Mouse (Mus musculus): ENCODE measurements around the gene Cct4. TPM values are rescaled to one million over a fixed set of nuclear protein-coding genes. Genes with fewer than 3 reads are reported as not detected.

Gene Cct4
- polyA plus RNA-seq, 1 experiment from 2014 or later = 86.6 TPM

- H3K27me3 ChIP-seq (ENCODE audit: insufficient read depth, low read length) = no peaks in the 10 kb centered on the region
- 0 out of 2 replicates have a peak, but pooled peaks cover 2% of the 10 kb centered on the region for H3K36me3 ChIP-seq (replicated peaks; ENCODE audit: insufficient read depth, low read length)
- DNase-seq = no peak
- H3K9ac ChIP-seq (replicated peaks) = no peak overlapping the region
- H3K27ac ChIP-seq (ENCODE audit: low read depth) = no peak overlapping the region
- H3K4me2 ChIP-seq (ENCODE audit: low read depth, low read length) = no peak overlapping the region
- no peak overlapping the region for H3K4me3 ChIP-seq (ENCODE audit: low read depth, low read length)
- H3K9me3 ChIP-seq (ENCODE audit: low read length) = no peaks in the 10 kb centered on the region
- no peaks in the 10 kb centered on the region for H3K4me1 ChIP-seq (ENCODE audit: insufficient read depth)
- no peak for ATAC-seq
- 84% methylated on average over 4 of the region's 4 CpGs for WGBS (ENCODE audit: insufficient replicate concordance)
- TF ChIP-seq CTCF (IDR thresholded peaks at IDR 0.05; ENCODE audit: low read depth) = peak; percentile 69
- no peak for TF ChIP-seq EP300 (IDR thresholded peaks at IDR 0.05; ENCODE audit: low read depth)
These were observed 32.4 kb upstream of the Cct4 start for GRCm38 (mm10) chr11:22957791-22958374.

- TF ChIP-seq EP300 (IDR thresholded peaks at IDR 0.05; ENCODE audit: low read depth) (no peak), CTCF (IDR thresholded peaks at IDR 0.05; ENCODE audit: low read depth) (no peak)
- no peak overlapping the region for H3K9ac ChIP-seq (replicated peaks)
- DNase-seq = no peak
- H3K4me2 ChIP-seq (ENCODE audit: low read depth, low read length) = no peak overlapping the region
- no peak for ATAC-seq
- WGBS (ENCODE audit: insufficient replicate concordance) = 88% methylated on average over 1 of the region's 1 CpGs
- no peaks in the 10 kb centered on the region for H3K4me1 ChIP-seq (ENCODE audit: insufficient read depth)
- H3K27ac ChIP-seq (ENCODE audit: low read depth) = no peak overlapping the region
- no peak overlapping the region for H3K4me3 ChIP-seq (ENCODE audit: low read depth, low read length)
- H3K27me3 ChIP-seq (ENCODE audit: insufficient read depth, low read length) = no peaks in the 10 kb centered on the region
- H3K36me3 ChIP-seq (replicated peaks; ENCODE audit: insufficient read depth, low read length) = peaks cover 2% of the 10 kb centered on the region; the same call in 1 of the 2 replicates
- H3K9me3 ChIP-seq (ENCODE audit: low read length) = peaks cover 5% of the 10 kb centered on the region; the same call in 1 of the 2 replicates
These were observed 28.2 kb upstream of the Cct4 start for GRCm38 (mm10) chr11:22962101-22962500.

GRCm38 (mm10) chr11:22964401-22964800 lies 25.9 kb upstream of the Cct4 start:
- Histone ChIP-seq H3K4me2 (ENCODE audit: low read depth, low read length) (no peak overlapping the region), H3K27me3 (ENCODE audit: insufficient read depth, low read length) (no peaks in the 10 kb centered on the region), H3K9ac (replicated peaks) (no peak overlapping the region), H3K4me1 (ENCODE audit: insufficient read depth) (no peaks in the 10 kb centered on the region), H3K27ac (ENCODE audit: low read depth) (0 out of 2 replicates have a peak overlapping the region, but pooled peaks have one; percentile 29), H3K4me3 (ENCODE audit: low read depth, low read length) (no peak overlapping the region), H3K9me3 (ENCODE audit: low read length) (peaks cover 8% of the 10 kb centered on the region; the same call in 1 of the 2 replicates), H3K36me3 (replicated peaks; ENCODE audit: insufficient read depth, low read length) (peaks cover 2% of the 10 kb centered on the region; the same call in 1 of the 2 replicates)
- DNase-seq = no peak
- 72% methylated on average over 4 of the region's 4 CpGs for WGBS (ENCODE audit: insufficient replicate concordance)
- no peak for ATAC-seq
- no peak for TF ChIP-seq EP300 (IDR thresholded peaks at IDR 0.05; ENCODE audit: low read depth)
- TF ChIP-seq CTCF (IDR thresholded peaks at IDR 0.05; ENCODE audit: low read depth) = no peak

- DNase-seq (no peak), ATAC-seq (no peak)
- H3K27ac ChIP-seq (ENCODE audit: low read depth) = no peak overlapping the region
- no peak overlapping the region for H3K9ac ChIP-seq (replicated peaks)
- H3K27me3 ChIP-seq (ENCODE audit: insufficient read depth, low read length) = no peaks in the 10 kb centered on the region
- H3K4me2 ChIP-seq (ENCODE audit: low read depth, low read length) = no peak overlapping the region
- 80% methylated on average over 4 of the region's 4 CpGs for WGBS (ENCODE audit: insufficient replicate concordance)
- H3K4me3 ChIP-seq (ENCODE audit: low read depth, low read length) = no peak overlapping the region
- no peaks in the 10 kb centered on the region for H3K4me1 ChIP-seq (ENCODE audit: insufficient read depth)
- no peak for TF ChIP-seq EP300 (IDR thresholded peaks at IDR 0.05; ENCODE audit: low read depth)
- peak; percentile 57 for TF ChIP-seq CTCF (IDR thresholded peaks at IDR 0.05; ENCODE audit: low read depth)
- peaks cover 2% of the 10 kb centered on the region; the same call in 1 of the 2 replicates for H3K36me3 ChIP-seq (replicated peaks; ENCODE audit: insufficient read depth, low read length)
- H3K9me3 ChIP-seq (ENCODE audit: low read length) = peaks cover 8% of the 10 kb centered on the region; the same call in 1 of the 2 replicates
These were observed 24.8 kb upstream of the Cct4 start for GRCm38 (mm10) chr11:22965503-22965902.

- ATAC-seq (no peak), DNase-seq (no peak)
- Histone ChIP-seq H3K9ac (replicated peaks) (no peak overlapping the region), H3K9me3 (ENCODE audit: low read length) (peaks cover 8% of the 10 kb centered on the region; the same call in 1 of the 2 replicates), H3K36me3 (replicated peaks; ENCODE audit: insufficient read depth, low read length) (peaks cover 2% of the 10 kb centered on the region; the same call in 1 of the 2 replicates), H3K4me3 (ENCODE audit: low read depth, low read length) (no peak overlapping the region), H3K27ac (ENCODE audit: low read depth) (no peak overlapping the region), H3K4me2 (ENCODE audit: low read depth, low read length) (no peak overlapping the region), H3K4me1 (ENCODE audit: insufficient read depth) (no peaks in the 10 kb centered on the region), H3K27me3 (ENCODE audit: insufficient read depth, low read length) (no peaks in the 10 kb centered on the region)
- WGBS (ENCODE audit: insufficient replicate concordance) = 30% methylated on average over 6 of the region's 6 CpGs
- TF ChIP-seq EP300 (IDR thresholded peaks at IDR 0.05; ENCODE audit: low read depth) (no peak), CTCF (IDR thresholded peaks at IDR 0.05; ENCODE audit: low read depth) (peak; percentile 70)
These were observed 20.8 kb upstream of the Cct4 start for GRCm38 (mm10) chr11:22969486-22969885.

- WGBS (ENCODE audit: insufficient replicate concordance) = 96% methylated on average over 1 of the region's 1 CpGs
- H3K4me2 ChIP-seq (ENCODE audit: low read depth, low read length) = no peak overlapping the region
- no peak for ATAC-seq
These were observed 19.8 kb upstream of the Cct4 start for GRCm38 (mm10) chr11:22970546-22970945.

More at GRCm38 (mm10) chr11:22970546-22970945, 19.8 kb upstream of the Cct4 start:
- Histone ChIP-seq H3K27me3 (ENCODE audit: insufficient read depth, low read length) (no peaks in the 10 kb centered on the region), H3K9ac (replicated peaks) (no peak overlapping the region), H3K4me3 (ENCODE audit: low read depth, low read length) (no peak overlapping the region), H3K9me3 (ENCODE audit: low read length) (peaks cover 8% of the 10 kb centered on the region; the same call in 1 of the 2 replicates), H3K36me3 (replicated peaks; ENCODE audit: insufficient read depth, low read length) (peaks cover 2% of the 10 kb centered on the region; the same call in 1 of the 2 replicates), H3K4me1 (ENCODE audit: insufficient read depth) (peaks cover 2% of the 10 kb centered on the region), H3K27ac (ENCODE audit: low read depth) (no peak overlapping the region)
- TF ChIP-seq EP300 (IDR thresholded peaks at IDR 0.05; ENCODE audit: low read depth) (no peak), CTCF (IDR thresholded peaks at IDR 0.05; ENCODE audit: low read depth) (no peak)
- DNase-seq = no peak

Data from liver, postnatal 0 days (tissue).